Mouse (Mus musculus): ENCODE measurements around the gene Scgb2b3. TPM values are rescaled to one million over a fixed set of nuclear protein-coding genes. Genes with fewer than 3 reads are reported as not detected.

Scgb2b3 gene
- not detected for polyA plus RNA-seq (2017; shearing (Covaris generic))

GRCm38 (mm10) chr7:31362022-31362560 is at the start of gene Scgb2b3:
Gene Scgb2b3 (minus strand): TSS chr7:31362072.

DNA sequence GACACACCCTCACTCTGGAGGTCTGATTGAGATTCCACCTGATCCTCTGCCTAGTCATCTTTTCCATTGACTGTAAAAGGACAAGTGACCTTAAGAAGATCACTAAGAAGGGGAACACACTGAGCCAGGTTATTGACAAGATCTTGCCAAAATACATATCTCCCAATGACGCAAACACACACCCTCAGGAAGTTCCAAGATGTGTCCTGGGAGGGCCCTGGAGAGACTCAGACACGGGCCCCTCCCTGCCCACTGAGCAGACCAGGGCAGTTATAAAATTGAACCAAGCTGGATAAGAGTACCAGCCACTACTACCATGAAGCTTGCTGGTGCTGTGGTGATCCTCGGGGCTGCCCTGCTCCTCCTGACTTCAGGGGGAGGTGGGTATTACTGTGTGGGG is 13.4 kb upstream of the Scgb2b3 start, which contains the start of gene Scgb1b3:
Scgb1b3 (plus strand) TSS at position 301 of the 400 bp plus-strand sequence.

Other genes starting within 250 kb of the Scgb2b3 start
- gene Hpn, start 246.8 kb downstream of the Scgb2b3 start, polyA plus RNA-seq (2017; shearing (Covaris generic)) = not detected
- gene Scn1b, start 235.1 kb downstream of the Scgb2b3 start, polyA plus RNA-seq (2017; shearing (Covaris generic)) = not detected
- 372 TPM for gene Gramd1a, start 206.2 kb downstream of the Scgb2b3 start, polyA plus RNA-seq (2017; shearing (Covaris generic))
- not detected for gene Scgb2b2, start 71.6 kb downstream of the Scgb2b3 start, polyA plus RNA-seq (2017; shearing (Covaris generic))
- gene Scgb1b2, start 70.3 kb downstream of the Scgb2b3 start, polyA plus RNA-seq (2017; shearing (Covaris generic)) = not detected
- gene Scgb1b3, start 13.5 kb upstream of the Scgb2b3 start, polyA plus RNA-seq (2017; shearing (Covaris generic)) = not detected